Mouse (Mus musculus): ENCODE results near the gene Dnajc28.

- no peak for TF ChIP-seq CTCF (IDR thresholded peaks at IDR 0.05; ENCODE audit: extremely low read depth, insufficient read depth, insufficient read length, insufficient replicate concordance)
- TF ChIP-seq POLR2A (IDR thresholded peaks at IDR 0.05; ENCODE audit: low read depth, low read length) = no peak
Observed at GRCm38 (mm10) chr16:91632439-91632838, 13.6 kb upstream of the Dnajc28 start.

All from spleen, adult 2 months (tissue).